Mouse (Mus musculus): ENCODE measurements around the gene Pgm5. TPM values are rescaled to one million over a fixed set of nuclear protein-coding genes. Genes with fewer than 3 reads are reported as not detected.
A peak's percentile ranks its signal among the peaks of the same experiment; 100 is the strongest.

Pgm5 gene
- polyA plus RNA-seq, 1 experiment from 2014 or later: 0.96 TPM

DNA sequence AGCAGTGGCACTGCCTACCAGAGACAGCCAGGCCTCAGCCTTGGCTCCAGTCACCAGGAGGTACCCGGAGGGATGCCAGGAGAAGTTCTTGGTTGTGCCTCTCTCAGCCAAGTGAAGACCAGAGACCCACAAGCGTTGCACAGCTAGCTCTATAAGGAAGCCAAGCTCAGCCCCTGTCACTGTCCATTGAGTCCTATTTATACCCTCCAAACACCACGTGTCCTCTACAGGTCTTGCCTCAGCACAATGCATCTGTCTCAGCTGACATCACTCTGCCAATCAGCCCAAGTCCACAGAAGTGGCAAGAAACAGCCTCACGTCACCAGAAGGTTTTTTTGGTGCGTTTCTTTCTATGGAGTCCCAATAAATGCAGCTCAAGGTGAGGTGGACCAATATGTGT, 161.0 kb downstream of the Pgm5 start:
- WGBS: 88% methylated on average over 5 of the region's 5 CpGs
- Histone ChIP-seq H3K27ac (no peak overlapping the region), H3K27me3 (ENCODE audit: insufficient read depth, low read length) (no peaks in the 10 kb centered on the region), H3K4me1 (replicated peaks; ENCODE audit: insufficient read depth, low read length) (peaks cover 6% of the 10 kb centered on the region), H3K36me3 (ENCODE audit: insufficient read depth, low read length) (no peaks in the 10 kb centered on the region), H3K4me3 (replicated peaks; ENCODE audit: low read depth, low read length) (no peak overlapping the region), H3K4me2 (ENCODE audit: low read length) (no peak overlapping the region), H3K9me3 (replicated peaks; ENCODE audit: low read length) (no peaks in the 10 kb centered on the region), H3K9ac (ENCODE audit: low read depth, low read length) (no peak overlapping the region)
- DNase-seq (ENCODE audit: low spot score) (no peak), ATAC-seq (replicated peaks; ENCODE audit: low FRiP score, low read depth) (no peak)
- no peak for TF ChIP-seq CTCF (IDR thresholded peaks at IDR 0.05; ENCODE audit: low read depth)

DNA sequence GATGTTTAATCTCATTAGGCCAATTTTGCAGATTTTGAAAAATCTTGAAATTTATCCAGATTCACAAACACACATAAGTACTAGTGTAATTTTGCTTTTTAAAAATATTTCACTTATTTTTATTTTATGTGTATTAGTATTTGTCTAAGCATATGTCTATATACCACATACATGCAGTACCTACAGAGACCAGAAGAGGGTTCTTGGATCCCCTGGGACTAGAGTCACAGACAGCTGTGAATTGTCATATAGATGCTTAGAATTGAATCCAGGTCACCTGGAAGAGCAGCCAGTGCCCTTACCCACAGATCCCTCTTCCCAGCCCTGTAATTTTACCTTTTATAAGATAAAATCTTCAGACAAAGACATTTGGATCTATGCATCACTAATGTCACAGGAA, 161.7 kb downstream of the Pgm5 start:
- Histone ChIP-seq H3K36me3 (ENCODE audit: insufficient read depth, low read length) (no peaks in the 10 kb centered on the region), H3K4me3 (replicated peaks; ENCODE audit: low read depth, low read length) (no peak overlapping the region), H3K9me3 (replicated peaks; ENCODE audit: low read length) (no peaks in the 10 kb centered on the region), H3K4me1 (replicated peaks; ENCODE audit: insufficient read depth, low read length) (peaks cover 6% of the 10 kb centered on the region), H3K4me2 (ENCODE audit: low read length) (no peak overlapping the region), H3K9ac (ENCODE audit: low read depth, low read length) (no peak overlapping the region), H3K27ac (no peak overlapping the region), H3K27me3 (ENCODE audit: insufficient read depth, low read length) (no peaks in the 10 kb centered on the region)
- ATAC-seq (replicated peaks; ENCODE audit: low FRiP score, low read depth) (no peak), DNase-seq (ENCODE audit: low spot score) (no peak)
- peak; percentile 50 for TF ChIP-seq CTCF (IDR thresholded peaks at IDR 0.05; ENCODE audit: low read depth)

DNA sequence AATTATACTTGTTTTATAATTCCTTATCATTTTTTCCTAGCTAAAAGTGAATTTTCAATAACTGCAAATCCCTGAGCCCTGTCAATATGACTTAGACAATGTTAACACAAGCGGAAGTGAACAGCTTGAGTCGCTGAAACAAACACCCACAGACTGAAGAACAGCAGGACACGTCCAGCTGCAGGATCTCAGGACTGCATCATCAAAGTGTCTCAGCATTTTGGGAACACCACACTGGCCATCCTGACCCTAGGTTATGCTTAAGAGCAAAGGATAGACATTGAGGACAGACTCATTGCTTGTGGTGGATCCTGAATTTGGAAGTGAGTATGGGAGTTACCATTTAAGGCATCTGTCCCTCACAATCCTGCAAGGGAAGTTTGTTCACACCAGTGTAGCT, 162.5 kb downstream of the Pgm5 start:
- H3K27ac ChIP-seq: peak overlapping the region; percentile 65; the same call in 1 of the 2 replicates
- ATAC-seq (replicated peaks; ENCODE audit: low FRiP score, low read depth) (no peak), DNase-seq (ENCODE audit: low spot score) (peak; percentile 51)
- TF ChIP-seq CTCF (IDR thresholded peaks at IDR 0.05; ENCODE audit: low read depth): no peak
- H3K9me3 ChIP-seq (replicated peaks; ENCODE audit: low read length): no peaks in the 10 kb centered on the region
- no peak overlapping the region for H3K9ac ChIP-seq (ENCODE audit: low read depth, low read length)
- no peak overlapping the region for H3K4me3 ChIP-seq (replicated peaks; ENCODE audit: low read depth, low read length)
- 37% methylated on average over 3 of the region's 3 CpGs for WGBS
- no peaks in the 10 kb centered on the region for H3K27me3 ChIP-seq (ENCODE audit: insufficient read depth, low read length)
- peaks cover 6% of the 10 kb centered on the region for H3K4me1 ChIP-seq (replicated peaks; ENCODE audit: insufficient read depth, low read length)
- no peak overlapping the region for H3K4me2 ChIP-seq (ENCODE audit: low read length)
- H3K36me3 ChIP-seq (ENCODE audit: insufficient read depth, low read length): no peaks in the 10 kb centered on the region

- 13% methylated on average over 5 of the region's 5 CpGs for WGBS
- no peak overlapping the region for H3K9ac ChIP-seq (ENCODE audit: low read depth, low read length)
- no peaks in the 10 kb centered on the region for H3K27me3 ChIP-seq (ENCODE audit: insufficient read depth, low read length)
- H3K4me3 ChIP-seq (replicated peaks; ENCODE audit: low read depth, low read length): no peak overlapping the region
- ATAC-seq (replicated peaks; ENCODE audit: low FRiP score, low read depth) (no peak), DNase-seq (ENCODE audit: low spot score) (peak; percentile 84)
- H3K4me2 ChIP-seq (ENCODE audit: low read length): peak overlapping the region; percentile 28; the same call in 1 of the 2 replicates
- TF ChIP-seq CTCF (IDR thresholded peaks at IDR 0.05; ENCODE audit: low read depth): no peak
- no peaks in the 10 kb centered on the region for H3K36me3 ChIP-seq (ENCODE audit: insufficient read depth, low read length)
- peak overlapping the region; percentile 65; the same call in 1 of the 2 replicates for H3K27ac ChIP-seq
- no peaks in the 10 kb centered on the region for H3K9me3 ChIP-seq (replicated peaks; ENCODE audit: low read length)
- H3K4me1 ChIP-seq (replicated peaks; ENCODE audit: insufficient read depth, low read length): peaks cover 6% of the 10 kb centered on the region
Measured at GRCm38 (mm10) chr19:24698651-24699050, 163.0 kb downstream of the Pgm5 start.

DNA sequence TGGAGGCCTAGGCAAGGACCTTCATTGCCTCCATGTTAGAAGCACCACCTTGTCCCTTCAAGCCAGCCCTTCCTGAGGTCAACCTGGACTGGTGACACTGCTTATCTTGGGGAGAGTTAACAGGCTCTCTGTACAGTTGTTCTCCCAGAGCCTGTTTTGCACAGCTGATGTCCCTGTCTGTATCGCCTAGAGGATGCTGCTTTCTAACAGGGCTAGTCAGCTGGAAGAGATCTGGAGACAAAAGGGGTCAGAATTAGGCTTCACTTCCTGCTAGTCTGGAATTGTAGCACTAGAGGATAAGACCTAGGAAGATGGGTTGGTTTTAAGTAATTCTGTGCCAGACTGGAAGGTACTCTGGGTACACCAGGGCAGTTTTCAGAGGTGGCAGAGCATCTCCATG, 163.7 kb downstream of the Pgm5 start:
- ATAC-seq (replicated peaks; ENCODE audit: low FRiP score, low read depth): no peak
- peak overlapping the region; percentile 65; the same call in 1 of the 2 replicates for H3K27ac ChIP-seq

DNA sequence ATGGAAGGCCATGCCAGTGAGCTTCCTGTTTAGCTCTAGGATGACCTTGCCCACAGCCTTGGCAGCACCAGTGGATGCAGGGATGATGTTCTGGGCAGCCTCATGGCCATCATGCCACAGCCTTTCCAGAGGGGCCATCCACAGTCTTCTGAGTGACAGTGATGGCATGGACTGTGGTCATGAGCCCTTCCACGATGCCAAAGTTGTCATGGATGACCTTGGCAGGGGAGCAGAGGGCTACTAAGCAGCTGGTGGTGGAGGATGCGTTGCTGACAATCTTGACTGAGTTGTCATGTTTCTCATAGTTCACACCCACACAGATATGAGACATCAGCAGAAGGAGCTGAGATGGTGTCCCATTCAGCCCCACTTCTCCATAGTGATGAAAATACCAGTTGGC, 169.0 kb downstream of the Pgm5 start:
- DNase-seq (ENCODE audit: low spot score): no peak
- H3K4me2 ChIP-seq (ENCODE audit: low read length): no peak overlapping the region
- no peak overlapping the region for H3K9ac ChIP-seq (ENCODE audit: low read depth, low read length)
- no peaks in the 10 kb centered on the region for H3K36me3 ChIP-seq (ENCODE audit: insufficient read depth, low read length)
- 92% methylated on average over 2 of the region's 2 CpGs for WGBS
- no peaks in the 10 kb centered on the region for H3K9me3 ChIP-seq (replicated peaks; ENCODE audit: low read length)
- no peak overlapping the region for H3K4me3 ChIP-seq (replicated peaks; ENCODE audit: low read depth, low read length)
- no peaks in the 10 kb centered on the region for H3K27me3 ChIP-seq (ENCODE audit: insufficient read depth, low read length)
- H3K4me1 ChIP-seq (replicated peaks; ENCODE audit: insufficient read depth, low read length): no peaks in the 10 kb centered on the region; the same call in 1 of the 2 replicates
- no peak for ATAC-seq (replicated peaks; ENCODE audit: low FRiP score, low read depth)
- no peak overlapping the region for H3K27ac ChIP-seq
- TF ChIP-seq CTCF (IDR thresholded peaks at IDR 0.05; ENCODE audit: low read depth): no peak

More for the DNA sequence above, 163.7 kb downstream of the Pgm5 start:
- H3K4me1 ChIP-seq (replicated peaks; ENCODE audit: insufficient read depth, low read length): peaks cover 6% of the 10 kb centered on the region
- no peaks in the 10 kb centered on the region for H3K36me3 ChIP-seq (ENCODE audit: insufficient read depth, low read length)
- no peak for TF ChIP-seq CTCF (IDR thresholded peaks at IDR 0.05; ENCODE audit: low read depth)
- 42% methylated on average over 1 of the region's 1 CpGs for WGBS
- H3K4me3 ChIP-seq (replicated peaks; ENCODE audit: low read depth, low read length): no peak overlapping the region
- H3K4me2 ChIP-seq (ENCODE audit: low read length): no peak overlapping the region
- H3K9me3 ChIP-seq (replicated peaks; ENCODE audit: low read length): no peaks in the 10 kb centered on the region
- H3K9ac ChIP-seq (ENCODE audit: low read depth, low read length): no peak overlapping the region
- DNase-seq (ENCODE audit: low spot score): no peak
- no peaks in the 10 kb centered on the region for H3K27me3 ChIP-seq (ENCODE audit: insufficient read depth, low read length)

DNA sequence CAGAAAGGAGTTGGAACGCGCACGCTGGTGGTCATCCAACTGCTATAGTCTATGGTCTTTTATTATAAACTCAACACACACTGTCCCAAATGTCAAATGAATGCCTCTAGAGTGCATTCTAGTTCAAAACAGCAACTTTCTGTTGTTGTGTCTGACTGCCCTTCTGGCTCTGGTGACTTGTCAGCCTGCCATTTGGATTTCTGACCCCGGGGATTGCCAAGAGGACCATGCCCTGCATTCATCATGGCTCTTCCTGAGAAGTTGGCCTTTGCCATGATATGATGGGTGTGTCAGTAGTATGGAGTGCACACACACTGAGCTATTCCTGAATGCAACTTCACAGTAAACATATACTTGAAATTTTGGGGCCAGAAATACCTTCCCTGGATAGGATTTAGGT, 172.1 kb downstream of the Pgm5 start:
- no peak overlapping the region for H3K27ac ChIP-seq
- H3K4me1 ChIP-seq (replicated peaks; ENCODE audit: insufficient read depth, low read length): no peaks in the 10 kb centered on the region
- DNase-seq (ENCODE audit: low spot score): no peak
- H3K36me3 ChIP-seq (ENCODE audit: insufficient read depth, low read length): no peaks in the 10 kb centered on the region
- WGBS: 94% methylated on average over 4 of the region's 4 CpGs
- no peak for TF ChIP-seq CTCF (IDR thresholded peaks at IDR 0.05; ENCODE audit: low read depth)
- H3K9ac ChIP-seq (ENCODE audit: low read depth, low read length): no peak overlapping the region
- no peaks in the 10 kb centered on the region for H3K9me3 ChIP-seq (replicated peaks; ENCODE audit: low read length)
- no peak for ATAC-seq (replicated peaks; ENCODE audit: low FRiP score, low read depth)
- no peak overlapping the region for H3K4me2 ChIP-seq (ENCODE audit: low read length)
- H3K27me3 ChIP-seq (ENCODE audit: insufficient read depth, low read length): no peaks in the 10 kb centered on the region
- H3K4me3 ChIP-seq (replicated peaks; ENCODE audit: low read depth, low read length): no peak overlapping the region
